Mouse (Mus musculus): ENCODE measurements around the gene Cabcoco1.

Gene Cabcoco1

DNA sequence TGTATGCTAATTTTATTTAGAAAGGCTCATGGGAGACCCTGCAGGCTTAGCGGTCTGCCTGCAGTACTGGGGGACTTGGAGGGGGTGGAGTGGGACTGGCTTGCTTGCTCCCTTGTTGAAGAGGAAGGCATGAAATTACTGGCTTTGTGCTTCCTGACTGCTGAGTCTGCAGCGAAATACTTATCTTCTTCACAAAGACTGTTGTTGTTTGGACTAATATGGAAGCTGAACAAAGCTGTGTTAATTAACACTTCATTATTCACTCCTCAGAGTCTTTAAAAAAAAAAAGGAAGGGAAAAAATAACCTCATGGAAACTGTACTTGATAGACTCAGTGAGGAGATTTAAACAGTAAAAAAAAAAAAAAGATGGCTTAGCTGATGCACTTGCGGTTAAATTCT lies 1.1 kb downstream of the Cabcoco1 start:
- DNase-seq (ENCODE audit: low read depth, low spot score) = peak; percentile 38

DNA sequence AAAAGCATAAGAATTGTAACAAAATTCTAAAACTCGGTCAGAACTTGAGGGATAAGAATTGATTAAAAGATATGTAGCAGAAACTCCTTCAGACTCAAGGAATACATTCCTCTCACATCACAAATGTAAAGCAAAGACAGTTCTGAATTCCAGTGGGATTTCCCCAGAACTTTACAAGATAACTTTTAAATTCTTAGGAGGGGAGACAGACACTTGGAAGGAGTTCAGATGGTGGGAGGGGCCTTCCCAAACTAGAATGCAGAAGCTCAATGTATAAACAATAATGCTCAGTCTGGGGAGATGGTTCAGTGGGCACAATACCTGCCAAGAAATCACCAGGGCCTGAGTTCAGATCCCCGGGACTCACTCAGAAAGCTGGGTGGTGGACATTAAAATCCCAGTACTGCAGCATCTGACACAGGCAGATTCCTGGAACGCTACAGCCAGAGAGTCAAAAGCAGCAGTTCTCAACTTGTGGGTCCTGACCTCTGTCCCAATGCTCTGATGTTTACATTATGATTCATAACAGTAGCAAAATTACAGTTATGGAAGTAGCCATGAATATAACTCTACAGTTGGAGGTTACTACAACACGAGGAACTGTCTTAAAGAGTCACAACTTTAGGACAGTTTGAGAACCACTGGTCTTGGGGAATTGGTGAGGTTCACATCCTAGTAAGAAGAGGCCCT lies 4.3 kb downstream of the Cabcoco1 start:
- no peaks in the 10 kb centered on the region for H3K27me3 ChIP-seq (ENCODE audit: control insufficient read depth, insufficient read depth, low read length, poor library complexity, severe bottlenecking)
- DNase-seq (ENCODE audit: low read depth, low spot score) = no peak
- no peaks in the 10 kb centered on the region for H3K36me3 ChIP-seq (ENCODE audit: control insufficient read depth, insufficient read depth, low read length, poor library complexity, severe bottlenecking)

More for the DNA sequence above, 1.1 kb downstream of the Cabcoco1 start:
- Histone ChIP-seq H3K36me3 (ENCODE audit: control insufficient read depth, insufficient read depth, low read length, poor library complexity, severe bottlenecking) (no peaks in the 10 kb centered on the region), H3K27me3 (ENCODE audit: control insufficient read depth, insufficient read depth, low read length, poor library complexity, severe bottlenecking) (no peaks in the 10 kb centered on the region)

DNA sequence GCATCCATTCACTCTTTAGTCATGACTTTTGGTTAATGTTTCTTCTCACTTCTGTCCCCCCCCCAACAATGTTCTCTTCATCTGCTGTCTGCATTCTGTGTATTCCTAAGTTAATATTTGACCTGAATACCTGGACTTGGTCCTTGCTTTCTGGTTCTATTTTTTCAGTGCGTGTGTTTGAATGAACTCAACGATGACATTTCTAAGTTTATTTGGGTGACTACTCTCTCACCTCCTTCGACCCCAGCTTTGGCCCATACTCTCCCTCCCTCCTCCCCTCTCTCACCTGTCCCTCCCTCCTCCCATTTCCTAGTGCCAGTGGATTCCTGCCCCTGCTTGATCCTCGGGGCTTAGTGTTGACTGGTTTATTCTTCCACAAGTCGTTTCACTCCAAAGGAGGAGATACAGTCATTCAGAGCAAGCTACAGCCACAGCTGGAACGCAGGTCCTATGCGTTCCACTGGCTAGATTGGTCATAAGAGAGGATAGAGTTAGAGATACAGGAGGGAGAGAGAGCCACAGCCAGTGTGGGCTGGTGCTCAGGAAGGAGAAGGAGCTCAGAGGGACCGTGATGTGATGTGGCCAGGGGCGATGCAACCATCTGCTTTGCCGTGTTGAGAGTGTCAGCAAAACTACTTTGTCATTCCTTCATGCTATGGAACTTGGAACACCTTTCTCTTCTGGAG lies 12.2 kb downstream of the Cabcoco1 start:
- no peak for DNase-seq (ENCODE audit: low read depth, low spot score)
- H3K36me3 ChIP-seq (ENCODE audit: control insufficient read depth, insufficient read depth, low read length, poor library complexity, severe bottlenecking) = no peaks in the 10 kb centered on the region
- H3K27me3 ChIP-seq (ENCODE audit: control insufficient read depth, insufficient read depth, low read length, poor library complexity, severe bottlenecking) = no peaks in the 10 kb centered on the region

DNA sequence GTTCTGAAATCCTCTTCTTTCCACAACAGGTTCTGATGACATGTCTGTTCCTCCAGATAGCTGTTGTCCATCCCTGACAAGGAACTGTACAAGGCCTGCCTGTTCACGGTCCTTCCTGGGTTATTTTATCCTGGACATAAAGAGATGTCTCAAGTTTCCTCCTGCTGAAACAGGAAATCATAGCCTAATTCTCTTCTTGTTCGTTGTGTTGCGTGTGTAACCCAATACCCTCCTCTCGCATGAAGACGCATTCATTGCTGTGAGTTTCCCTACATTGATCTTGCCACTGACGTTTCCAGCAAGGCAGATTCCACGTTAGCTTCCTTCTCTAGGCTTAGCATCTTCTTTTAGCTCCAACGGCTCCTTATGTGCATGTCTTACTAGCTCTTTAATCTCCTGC lies 12.7 kb downstream of the Cabcoco1 start:
- no peaks in the 10 kb centered on the region for H3K27me3 ChIP-seq (ENCODE audit: control insufficient read depth, insufficient read depth, low read length, poor library complexity, severe bottlenecking)
- no peak for DNase-seq (ENCODE audit: low read depth, low spot score)
- H3K36me3 ChIP-seq (ENCODE audit: control insufficient read depth, insufficient read depth, low read length, poor library complexity, severe bottlenecking) = no peaks in the 10 kb centered on the region

DNA sequence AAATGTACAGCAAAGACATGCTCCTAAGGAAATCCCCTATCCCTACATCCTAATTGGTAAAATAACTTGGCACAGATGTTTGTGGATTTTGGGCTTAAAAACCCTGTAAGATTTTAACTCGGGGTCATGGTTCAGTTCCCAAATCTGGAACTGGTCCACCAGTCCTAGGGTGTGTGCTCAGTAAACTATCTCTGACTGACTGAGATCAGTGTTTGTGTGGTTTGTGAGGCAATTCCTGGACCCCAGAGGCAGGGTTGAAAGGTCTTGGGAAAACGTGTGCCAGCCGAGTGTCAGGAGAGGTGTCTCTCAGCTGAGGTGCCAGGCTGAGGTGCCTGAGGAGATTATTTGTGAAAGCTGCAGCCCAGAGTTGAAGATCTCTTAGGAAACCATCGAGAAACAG lies 19.6 kb downstream of the Cabcoco1 start:
- DNase-seq (ENCODE audit: low read depth, low spot score) = no peak
- no peaks in the 10 kb centered on the region for H3K27me3 ChIP-seq (ENCODE audit: control insufficient read depth, insufficient read depth, low read length, poor library complexity, severe bottlenecking)
- no peaks in the 10 kb centered on the region for H3K36me3 ChIP-seq (ENCODE audit: control insufficient read depth, insufficient read depth, low read length, poor library complexity, severe bottlenecking)

DNA sequence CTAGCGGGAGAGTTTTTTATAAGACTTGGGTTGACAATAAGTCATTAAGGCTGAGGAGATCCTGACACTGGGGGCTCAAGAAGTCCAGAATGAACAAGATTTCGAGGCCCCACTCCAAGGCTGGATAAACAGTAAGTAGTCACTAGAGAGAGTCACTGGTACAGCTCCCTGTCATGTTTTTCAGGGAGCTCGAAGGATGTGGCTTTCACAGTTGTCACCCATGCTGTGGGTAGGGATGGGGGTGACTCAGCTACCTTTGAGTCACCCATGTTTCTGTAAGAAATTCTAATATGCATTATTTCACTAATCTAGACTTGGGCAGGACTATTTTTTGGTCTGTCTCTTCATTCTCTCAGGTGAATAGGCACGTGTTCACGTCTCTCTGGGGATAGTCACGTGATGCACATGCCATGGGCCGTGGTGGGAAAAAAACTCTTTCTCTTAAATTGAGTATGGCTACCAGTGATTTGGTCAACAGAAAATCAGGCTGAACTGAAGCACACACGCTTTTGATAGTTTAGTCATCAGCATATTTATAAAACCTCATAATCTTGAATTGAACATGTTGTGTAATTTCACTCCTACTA lies 29.2 kb downstream of the Cabcoco1 start:
- Histone ChIP-seq H3K36me3 (ENCODE audit: control insufficient read depth, insufficient read depth, low read length, poor library complexity, severe bottlenecking) (no peaks in the 10 kb centered on the region), H3K27me3 (ENCODE audit: control insufficient read depth, insufficient read depth, low read length, poor library complexity, severe bottlenecking) (no peaks in the 10 kb centered on the region)
- DNase-seq (ENCODE audit: low read depth, low spot score) = no peak

DNA sequence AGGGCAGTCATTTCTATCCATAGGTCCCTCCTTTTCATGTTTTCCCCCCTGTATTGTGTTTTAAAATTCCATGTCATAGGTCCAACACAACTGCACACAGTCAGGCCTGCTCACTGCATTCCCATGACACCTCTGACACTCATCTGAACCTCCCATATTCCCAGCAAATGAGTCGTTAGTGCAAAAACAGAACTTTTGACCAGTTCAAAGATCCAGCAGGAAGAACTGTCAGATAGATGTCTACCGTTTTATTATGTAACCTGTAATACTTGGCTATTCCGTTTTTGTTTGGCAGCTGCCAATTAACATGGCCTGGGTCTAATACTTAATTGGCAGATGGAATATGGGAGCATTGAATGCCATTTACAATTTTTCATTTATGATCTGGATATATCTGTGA lies 34.0 kb downstream of the Cabcoco1 start:
- no peak for DNase-seq (ENCODE audit: low read depth, low spot score)
- Histone ChIP-seq H3K36me3 (ENCODE audit: control insufficient read depth, insufficient read depth, low read length, poor library complexity, severe bottlenecking) (no peaks in the 10 kb centered on the region), H3K27me3 (ENCODE audit: control insufficient read depth, insufficient read depth, low read length, poor library complexity, severe bottlenecking) (no peaks in the 10 kb centered on the region)

DNA sequence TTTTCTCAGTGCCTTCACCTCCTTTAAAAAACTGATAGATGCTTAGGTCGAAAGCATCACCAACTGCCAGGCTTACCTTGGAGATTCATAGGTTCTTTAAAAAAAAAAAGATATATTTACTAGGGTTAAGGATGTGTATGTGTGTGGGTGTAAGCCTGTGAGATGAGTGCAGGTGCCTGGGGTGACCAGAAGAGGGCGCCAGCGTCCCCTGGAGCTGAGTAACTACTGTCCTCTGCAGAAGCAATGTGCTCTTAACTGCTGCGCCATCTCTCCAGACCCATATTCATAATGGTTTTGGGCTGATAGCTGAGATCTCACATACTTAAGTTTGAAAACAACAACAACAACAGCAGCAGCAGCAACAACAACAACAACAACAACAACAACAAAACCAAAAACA lies 35.5 kb downstream of the Cabcoco1 start:
- H3K36me3 ChIP-seq (ENCODE audit: control insufficient read depth, insufficient read depth, low read length, poor library complexity, severe bottlenecking) = no peaks in the 10 kb centered on the region
- H3K27me3 ChIP-seq (ENCODE audit: control insufficient read depth, insufficient read depth, low read length, poor library complexity, severe bottlenecking) = no peaks in the 10 kb centered on the region
- DNase-seq (ENCODE audit: low read depth, low spot score) = peak; percentile 29

DNA sequence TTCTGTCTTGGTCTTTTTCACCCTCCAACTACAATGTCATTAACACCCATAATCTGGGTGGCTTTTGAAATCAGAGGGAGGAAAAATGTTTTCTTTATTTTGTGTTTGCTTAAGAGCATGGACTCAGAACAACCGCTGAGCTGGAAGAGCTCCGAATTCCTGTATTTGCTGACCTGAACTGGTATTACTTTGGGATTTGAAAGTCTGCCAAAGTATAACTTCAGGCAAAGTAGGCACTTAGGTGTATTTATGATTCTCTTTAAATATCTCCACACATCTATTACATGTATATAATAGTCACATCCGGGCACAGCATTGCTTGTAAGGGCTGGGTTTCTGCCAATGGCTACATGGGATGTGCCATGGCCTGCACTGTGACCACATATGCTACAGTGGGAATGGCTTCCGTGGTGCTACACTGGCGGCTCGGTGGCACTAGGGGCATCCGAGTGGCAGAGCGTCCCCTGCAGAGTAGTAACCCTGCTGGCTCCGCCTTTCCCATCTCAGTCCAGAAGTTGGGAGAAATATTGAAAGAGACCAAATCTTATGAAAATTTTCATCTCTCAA lies 37.0 kb downstream of the Cabcoco1 start:
- DNase-seq (ENCODE audit: low read depth, low spot score) = no peak

DNA sequence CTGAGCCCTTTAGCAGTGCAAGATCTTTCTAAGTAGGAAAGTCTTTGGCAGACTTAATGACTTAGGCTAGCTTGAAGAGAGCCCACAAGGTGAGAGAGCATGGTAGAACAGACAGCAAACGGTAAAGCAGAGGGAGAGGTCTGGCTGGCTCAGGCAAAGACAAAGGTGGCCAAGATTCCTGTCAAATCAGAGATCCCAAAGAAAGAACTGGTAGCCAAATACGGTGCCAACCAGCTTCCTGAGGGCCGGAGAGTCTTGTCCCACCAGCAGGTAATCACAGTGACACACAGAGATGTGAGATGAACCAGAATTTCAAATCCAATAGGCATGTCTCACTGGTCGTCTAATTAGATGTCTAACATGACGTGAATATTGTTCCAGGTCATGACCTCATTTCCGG lies 40.6 kb downstream of the Cabcoco1 start:
- Histone ChIP-seq H3K27me3 (ENCODE audit: control insufficient read depth, insufficient read depth, low read length, poor library complexity, severe bottlenecking) (no peaks in the 10 kb centered on the region), H3K36me3 (ENCODE audit: control insufficient read depth, insufficient read depth, low read length, poor library complexity, severe bottlenecking) (no peaks in the 10 kb centered on the region)
- no peak for DNase-seq (ENCODE audit: low read depth, low spot score)

More for the DNA sequence above, 37.0 kb downstream of the Cabcoco1 start:
- H3K27me3 ChIP-seq (ENCODE audit: control insufficient read depth, insufficient read depth, low read length, poor library complexity, severe bottlenecking) = no peaks in the 10 kb centered on the region
- H3K36me3 ChIP-seq (ENCODE audit: control insufficient read depth, insufficient read depth, low read length, poor library complexity, severe bottlenecking) = no peaks in the 10 kb centered on the region

DNA sequence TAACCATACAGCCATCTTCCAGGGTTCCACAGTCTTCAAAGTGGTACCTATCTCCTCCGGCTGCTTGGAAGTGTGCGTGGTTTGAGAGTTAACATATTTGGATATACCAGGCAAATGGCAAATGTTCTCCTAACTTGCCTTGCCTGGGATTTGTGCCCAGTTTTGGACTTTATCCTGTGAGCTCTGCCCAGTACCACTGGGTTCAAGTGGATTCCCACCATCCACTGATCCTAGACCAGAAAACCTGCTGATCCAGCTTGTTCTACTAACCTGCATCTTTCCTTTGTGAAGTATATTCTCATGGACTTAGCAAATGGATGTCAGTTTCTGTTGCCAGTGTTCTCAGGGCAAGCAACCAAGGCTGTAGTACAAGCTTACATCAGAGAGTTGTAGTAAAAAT lies 46.5 kb downstream of the Cabcoco1 start:
- Histone ChIP-seq H3K36me3 (ENCODE audit: control insufficient read depth, insufficient read depth, low read length, poor library complexity, severe bottlenecking) (no peaks in the 10 kb centered on the region), H3K27me3 (ENCODE audit: control insufficient read depth, insufficient read depth, low read length, poor library complexity, severe bottlenecking) (no peaks in the 10 kb centered on the region)
- no peak for DNase-seq (ENCODE audit: low read depth, low spot score)

DNA sequence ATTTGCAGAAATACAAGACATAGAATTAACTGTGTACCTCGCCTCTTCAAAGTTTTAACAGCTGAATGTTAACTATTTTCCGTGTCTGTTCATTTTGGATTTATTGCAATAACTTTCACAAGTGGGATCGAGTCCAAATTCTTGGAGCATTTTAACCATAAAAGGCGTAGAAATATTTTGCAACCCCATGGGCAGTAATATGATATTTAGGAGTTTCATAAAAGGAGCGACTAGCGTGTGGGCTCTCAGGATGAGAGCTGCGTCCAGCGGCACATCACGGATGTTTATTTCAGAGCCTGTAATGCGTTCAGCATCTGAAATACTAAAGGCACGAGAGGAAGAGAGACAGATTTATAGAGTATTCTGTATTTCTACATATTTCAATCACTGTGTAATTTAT lies 50.1 kb downstream of the Cabcoco1 start:
- H3K36me3 ChIP-seq (ENCODE audit: control insufficient read depth, insufficient read depth, low read length, poor library complexity, severe bottlenecking) = no peaks in the 10 kb centered on the region
- no peak for DNase-seq (ENCODE audit: low read depth, low spot score)
- H3K27me3 ChIP-seq (ENCODE audit: control insufficient read depth, insufficient read depth, low read length, poor library complexity, severe bottlenecking) = no peaks in the 10 kb centered on the region

DNA sequence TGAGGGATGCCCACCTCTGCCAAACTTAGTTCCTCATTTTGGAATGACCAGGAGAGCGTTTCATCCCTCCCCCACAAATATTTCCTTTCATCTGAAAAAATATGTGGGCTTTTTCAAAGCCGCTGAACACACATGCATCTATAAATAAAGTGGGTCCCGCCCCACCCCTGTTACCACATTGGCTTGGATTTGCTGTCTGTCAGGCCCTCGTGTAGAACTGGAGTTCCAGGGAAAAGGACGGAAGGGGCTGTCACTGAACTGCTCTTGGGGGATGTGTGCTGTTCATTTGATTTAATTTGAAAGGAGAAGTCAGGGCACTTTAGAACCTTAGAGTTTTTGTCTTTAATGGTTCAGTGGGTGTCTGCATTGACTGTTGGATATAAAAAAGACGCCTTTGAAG lies 50.9 kb downstream of the Cabcoco1 start:
- Histone ChIP-seq H3K36me3 (ENCODE audit: control insufficient read depth, insufficient read depth, low read length, poor library complexity, severe bottlenecking) (no peaks in the 10 kb centered on the region), H3K27me3 (ENCODE audit: control insufficient read depth, insufficient read depth, low read length, poor library complexity, severe bottlenecking) (no peaks in the 10 kb centered on the region)
- no peak for DNase-seq (ENCODE audit: low read depth, low spot score)

DNA sequence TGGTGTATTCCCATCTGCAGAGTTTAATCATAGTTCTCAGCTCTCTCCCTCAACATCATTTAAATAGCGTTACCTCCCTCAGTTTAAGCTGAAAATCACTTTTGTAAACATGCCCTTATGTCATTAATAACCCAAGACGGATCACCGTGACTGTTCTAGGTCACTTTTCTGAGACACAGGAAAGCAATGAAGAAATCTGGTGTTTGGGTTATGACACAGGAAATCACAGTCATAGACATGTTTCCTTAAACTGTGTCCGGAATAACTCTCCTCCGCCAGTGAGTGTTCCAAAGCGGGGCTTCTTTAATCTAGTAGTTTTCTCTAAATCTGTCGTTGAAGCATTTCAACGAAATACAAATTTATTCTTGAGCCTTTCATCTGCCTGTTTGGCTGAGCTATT lies 68.9 kb downstream of the Cabcoco1 start:
- no peak for DNase-seq (ENCODE audit: low read depth, low spot score)
- Histone ChIP-seq H3K27me3 (ENCODE audit: control insufficient read depth, insufficient read depth, low read length, poor library complexity, severe bottlenecking) (no peaks in the 10 kb centered on the region), H3K36me3 (ENCODE audit: control insufficient read depth, insufficient read depth, low read length, poor library complexity, severe bottlenecking) (no peaks in the 10 kb centered on the region)

DNA sequence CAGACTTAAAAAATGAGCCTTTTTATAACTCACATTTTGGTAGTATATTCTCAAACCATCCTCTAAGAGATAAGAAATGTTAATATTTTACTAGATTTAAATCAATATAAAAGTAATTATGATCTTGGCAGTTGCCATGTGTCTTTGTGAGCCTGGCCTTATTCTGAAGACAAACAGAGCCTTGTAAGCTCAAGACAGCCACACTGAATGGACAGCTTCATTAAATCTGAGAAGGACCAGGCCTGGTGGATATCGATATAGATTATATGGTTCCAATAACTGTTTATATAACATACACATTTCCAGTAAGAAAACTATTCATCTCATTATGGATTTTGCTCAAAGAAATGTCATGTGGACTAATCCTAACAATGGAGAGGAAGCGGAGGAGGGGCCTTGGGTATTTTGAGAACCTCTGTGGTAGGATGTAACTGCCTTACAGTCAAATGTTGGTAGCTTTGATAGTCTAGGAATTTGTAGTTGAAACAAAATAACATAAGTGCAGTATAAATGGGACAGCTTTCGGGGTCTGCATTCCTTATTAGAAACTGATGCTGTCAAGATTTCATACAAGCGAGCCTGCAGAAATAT lies 75.9 kb downstream of the Cabcoco1 start:
- H3K36me3 ChIP-seq (ENCODE audit: control insufficient read depth, insufficient read depth, low read length, poor library complexity, severe bottlenecking) = no peaks in the 10 kb centered on the region
- no peaks in the 10 kb centered on the region for H3K27me3 ChIP-seq (ENCODE audit: control insufficient read depth, insufficient read depth, low read length, poor library complexity, severe bottlenecking)
- DNase-seq (ENCODE audit: low read depth, low spot score) = no peak
